Mouse (Mus musculus) neural tube, embryonic 12.5 days (tissue): Measurements from ENCODE around the gene Ctps. TPM values are rescaled to one million over a fixed set of nuclear protein-coding genes. Genes with fewer than 3 reads are reported as not detected.
"Not testable (repeated sequence)": the region's sequence is repeated elsewhere in the genome, so short reads cannot be mapped to it uniquely, and the experiment has no call there.

Experiments used
- ATAC-seq: fragments of 200-750 bp; cut with Nextera tagmentation; 2 replicates; pipeline ENCODE4 v1.8.0; 2017; ENCODE audit warnings: low read depth, mild to moderate bottlenecking, moderate TSS enrichment, moderate library complexity; ENCODE audit not compliant: low FRiP score
- H3K27ac ChIP-seq: fragments of 300-500 bp; sonication (generic); 2 replicates; pipeline ENCODE4 v1.5.1; 2016
- H3K27me3 ChIP-seq: fragments of 300-500 bp; sonication (generic); replicated peaks from 2 replicates; pipeline ENCODE4 v1.6.1; 2016; ENCODE audit warnings: mild to moderate bottlenecking
- H3K36me3 ChIP-seq: fragments of 300-500 bp; sonication (generic); 2 replicates; pipeline ENCODE4 v1.6.1; 2016; ENCODE audit warnings: mild to moderate bottlenecking
- H3K4me1 ChIP-seq: fragments of 300-500 bp; sonication (generic); 2 replicates; pipeline ENCODE4 v1.6.1; 2016
- H3K4me2 ChIP-seq: fragments of 300-500 bp; sonication (generic); replicated peaks from 2 replicates; pipeline ENCODE4 v1.6.1; 2016; ENCODE audit warnings: mild to moderate bottlenecking
- H3K4me3 ChIP-seq: fragments of 300-500 bp; sonication (generic); 2 replicates; pipeline ENCODE4 v1.5.1; 2016
- H3K9ac ChIP-seq: fragments of 300-500 bp; sonication (generic); 2 replicates; pipeline ENCODE4 v1.6.1; 2016; ENCODE audit warnings: mild to moderate bottlenecking
- H3K9me3 ChIP-seq: fragments of 300-500 bp; sonication (generic); 2 replicates; pipeline ENCODE4 v1.6.1; 2016; ENCODE audit warnings: mild to moderate bottlenecking
- WGBS: fragments of 180-500 bp; shearing (Covaris S2); methylation state at CpG from one replicate; pipeline ENCODE4 v1.1.7; 2016; 5-methylcytosine and 5-hydroxymethylcytosine counted together
- polyA plus RNA-seq: library from polyadenylated mRNA; unstranded; fragments of >200 nt; fragmentation: Nextera tagmentation; extraction: Ambion mirVana; gene quantifications from 2 replicates; pipeline ENCODE4 v1.2.1, GENCODE M21; 2016

Gene Ctps
- polyA plus RNA-seq, 1 experiment from 2014 or later: 92.4 TPM

DNA sequence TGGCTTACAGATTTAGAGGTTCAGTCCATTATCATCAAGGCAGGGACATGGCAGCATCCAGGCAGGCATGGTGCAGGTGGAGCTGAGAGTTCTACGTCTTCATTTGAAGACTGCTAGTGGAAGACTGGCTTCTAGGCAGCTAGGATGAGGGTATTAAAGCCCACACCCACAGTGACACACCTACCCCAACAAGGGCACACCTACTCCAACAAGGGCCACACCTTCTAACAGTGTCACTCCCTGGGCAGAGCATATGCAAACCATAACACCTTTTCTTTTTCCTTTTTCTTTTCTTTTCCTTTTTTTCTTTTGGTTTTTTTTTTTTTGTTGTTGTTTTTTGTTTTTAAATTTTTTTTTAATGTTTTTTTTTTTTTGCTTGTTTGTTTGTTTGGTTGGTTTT is 26.1 kb upstream of the Ctps start:
- not testable (repeated sequence) for ATAC-seq, H3K4me1 ChIP-seq, H3K36me3 ChIP-seq, H3K4me2 ChIP-seq, H3K9ac ChIP-seq, H3K27me3 ChIP-seq, H3K9me3 ChIP-seq, H3K27ac ChIP-seq, H3K4me3 ChIP-seq
- WGBS: 94% methylated on average over 1 of the region's 1 CpGs

DNA sequence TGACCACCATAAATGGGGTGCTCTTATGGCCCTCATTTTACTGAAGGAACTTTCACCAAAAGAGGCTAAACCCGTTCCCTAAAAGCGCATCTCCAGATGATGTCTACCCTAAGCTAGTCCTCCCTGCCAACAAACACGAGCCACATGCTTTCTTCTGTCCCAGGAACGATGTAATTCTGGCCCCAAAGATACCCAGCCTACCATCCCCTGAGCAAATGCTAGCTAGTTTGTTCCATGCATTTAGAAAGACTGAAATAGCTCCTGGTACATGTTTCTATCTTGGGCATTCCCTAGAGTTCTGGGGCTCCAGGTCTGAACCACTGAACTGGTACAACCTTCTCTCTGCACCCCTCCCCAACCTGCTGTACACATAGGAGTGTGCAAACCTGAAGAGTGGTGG is 20.9 kb upstream of the Ctps start:
- 94% methylated on average over 4 of the region's 4 CpGs for WGBS
- no peak overlapping the region for H3K4me2 ChIP-seq
- ATAC-seq: no peak
- H3K4me3 ChIP-seq: no peak overlapping the region
- no peak overlapping the region for H3K27ac ChIP-seq
- peaks cover 12% of the 10 kb centered on the region; the same call in 1 of the 2 replicates for H3K27me3 ChIP-seq
- H3K4me1 ChIP-seq: no peaks in the 10 kb centered on the region
- H3K9me3 ChIP-seq: no peaks in the 10 kb centered on the region
- H3K9ac ChIP-seq: no peak overlapping the region
- H3K36me3 ChIP-seq: no peaks in the 10 kb centered on the region

DNA sequence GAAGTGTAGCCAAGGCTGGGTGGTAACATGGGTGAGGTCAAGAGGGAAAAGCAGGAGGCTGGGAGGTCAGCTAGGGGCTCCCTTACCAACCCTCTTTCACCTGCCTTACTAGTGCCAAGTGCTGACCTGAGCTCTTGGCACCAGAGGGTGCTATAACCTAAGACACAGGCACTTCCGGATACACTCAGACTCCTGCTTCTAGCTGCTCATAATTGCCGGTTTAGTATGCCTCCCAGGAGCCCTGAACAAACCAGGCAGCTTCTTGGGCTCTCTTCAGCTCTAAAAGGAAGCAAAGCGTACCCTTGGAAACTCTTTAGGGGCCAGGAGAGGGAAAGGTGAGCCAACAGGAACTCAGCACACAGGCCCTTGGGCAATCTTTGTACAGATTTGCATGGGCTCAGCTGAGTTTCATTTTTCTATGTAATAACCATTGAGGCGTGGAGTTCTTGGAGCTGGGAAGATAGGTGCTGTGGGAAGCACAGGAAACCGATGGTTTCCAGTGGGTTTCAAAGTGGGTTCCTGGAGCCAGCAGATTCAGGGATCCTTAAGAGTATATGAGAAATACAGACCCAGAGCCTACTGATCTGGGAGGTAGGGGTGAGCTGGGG is 19.8 kb upstream of the Ctps start:
- no peak overlapping the region for H3K4me2 ChIP-seq
- H3K27ac ChIP-seq: no peak overlapping the region
- no peak overlapping the region for H3K9ac ChIP-seq
- ATAC-seq: peak; percentile 92
- no peaks in the 10 kb centered on the region for H3K9me3 ChIP-seq
- H3K4me1 ChIP-seq: no peaks in the 10 kb centered on the region
- H3K36me3 ChIP-seq: no peaks in the 10 kb centered on the region
- no peak overlapping the region for H3K4me3 ChIP-seq
- 37% methylated on average over 5 of the region's 5 CpGs for WGBS
- H3K27me3 ChIP-seq: peaks cover 12% of the 10 kb centered on the region; the same call in 1 of the 2 replicates

- Histone ChIP-seq H3K27ac (no peak overlapping the region), H3K4me2 (no peak overlapping the region), H3K9me3 (no peaks in the 10 kb centered on the region), H3K36me3 (no peaks in the 10 kb centered on the region), H3K4me3 (no peak overlapping the region), H3K4me1 (no peaks in the 10 kb centered on the region), H3K27me3 (peaks cover 12% of the 10 kb centered on the region; the same call in 1 of the 2 replicates), H3K9ac (no peak overlapping the region)
- ATAC-seq: no peak
- WGBS: 13% methylated on average over 3 of the region's 3 CpGs
Observed at GRCm38 (mm10) chr4:120589070-120589469, 19.0 kb upstream of the Ctps start.

DNA sequence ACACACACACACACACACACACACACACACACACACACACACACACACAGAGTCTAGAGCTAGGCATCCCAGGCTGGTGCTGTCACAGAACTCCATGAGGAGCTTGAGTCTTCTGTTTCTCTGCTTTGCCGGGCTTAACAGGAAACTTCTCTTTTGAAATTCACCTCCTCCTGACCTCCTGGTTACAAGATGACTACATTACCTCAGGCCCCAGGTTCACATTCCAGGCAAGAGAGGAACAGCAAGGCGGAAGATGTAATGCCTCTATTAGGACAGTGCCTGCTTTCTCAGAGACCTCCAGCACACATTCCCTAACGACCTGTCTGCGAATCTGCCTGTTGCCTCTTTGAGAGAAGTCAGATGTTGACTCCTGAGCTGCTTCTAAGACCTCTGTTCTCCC is 18.4 kb upstream of the Ctps start, which contains the start of gene Gm8439:
Gm8439 (plus strand) TSS at position 301 of the 400 bp plus-strand sequence.
- Histone ChIP-seq H3K36me3 (no peaks in the 10 kb centered on the region), H3K27me3 (peaks cover 12% of the 10 kb centered on the region; the same call in 1 of the 2 replicates), H3K9ac (no peak within 1 kb of the TSS), H3K27ac (no peak within 1 kb of the TSS), H3K4me2 (no peak within 1 kb of the TSS), H3K4me1 (no peaks in the 10 kb centered on the region), H3K4me3 (no peak within 1 kb of the TSS), H3K9me3 (no peaks in the 10 kb centered on the region)
- no peak for ATAC-seq
- WGBS: 33% methylated on average over 4 of the region's 4 CpGs

DNA sequence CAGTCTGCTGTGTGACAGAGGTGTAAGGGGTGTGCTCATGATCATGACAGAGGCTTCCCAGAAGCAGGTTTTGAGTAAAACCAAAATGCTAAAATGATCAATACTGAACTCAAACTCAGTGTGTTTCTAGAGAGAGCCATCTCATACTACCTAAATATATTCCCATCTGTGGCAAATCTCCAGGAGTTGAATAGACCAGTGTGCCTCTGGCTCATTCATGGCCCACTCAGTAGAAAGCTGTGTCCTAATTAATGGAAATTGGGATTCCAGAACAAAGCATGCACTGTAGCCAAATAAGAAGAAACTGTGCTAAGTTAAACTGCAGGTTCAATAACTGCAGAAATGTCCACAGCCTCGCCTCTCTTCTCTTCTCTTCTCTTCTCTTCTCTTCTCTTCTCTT is 16.9 kb upstream of the Ctps start:
- peaks cover 12% of the 10 kb centered on the region; the same call in 1 of the 2 replicates for H3K27me3 ChIP-seq
- no peak overlapping the region for H3K9ac ChIP-seq
- H3K9me3 ChIP-seq: no peaks in the 10 kb centered on the region
- no peak overlapping the region for H3K27ac ChIP-seq
- no peaks in the 10 kb centered on the region for H3K36me3 ChIP-seq
- no peak for ATAC-seq
- no peaks in the 10 kb centered on the region for H3K4me1 ChIP-seq
- 79% methylated on average over 1 of the region's 1 CpGs for WGBS
- H3K4me3 ChIP-seq: no peak overlapping the region
- H3K4me2 ChIP-seq: no peak overlapping the region

DNA sequence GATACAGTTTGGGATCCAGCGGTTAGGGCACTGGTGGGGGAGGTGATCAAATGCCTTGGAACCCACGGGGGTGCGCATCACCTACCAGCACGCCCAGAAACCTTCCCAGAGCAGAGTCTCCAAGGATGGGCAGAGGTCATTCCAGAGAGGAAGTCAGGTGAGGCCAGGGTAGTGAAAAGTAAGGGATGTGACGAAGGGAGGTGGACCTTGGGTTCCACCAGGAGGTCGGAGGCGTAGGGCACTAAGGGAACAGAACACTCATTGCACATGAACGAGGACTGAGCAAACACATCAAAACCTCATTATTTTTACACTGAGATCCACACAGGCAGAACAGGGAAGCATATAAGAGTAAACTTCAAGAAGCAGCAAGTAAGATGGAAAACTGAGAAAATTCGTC is 11.6 kb upstream of the Ctps start:
- H3K27ac ChIP-seq: no peak overlapping the region
- no peaks in the 10 kb centered on the region for H3K36me3 ChIP-seq
- no peak overlapping the region for H3K4me3 ChIP-seq
- 85% methylated on average over 9 of the region's 9 CpGs for WGBS
- H3K4me1 ChIP-seq: no peaks in the 10 kb centered on the region
- no peak overlapping the region for H3K4me2 ChIP-seq
- H3K27me3 ChIP-seq: no peaks in the 10 kb centered on the region
- H3K9ac ChIP-seq: no peak overlapping the region
- no peaks in the 10 kb centered on the region for H3K9me3 ChIP-seq
- ATAC-seq: no peak

GRCm38 (mm10) chr4:120580894-120581293 is 10.8 kb upstream of the Ctps start:
- no peak overlapping the region for H3K9ac ChIP-seq
- no peak overlapping the region for H3K4me2 ChIP-seq
- H3K27ac ChIP-seq: no peak overlapping the region
- H3K36me3 ChIP-seq: no peaks in the 10 kb centered on the region
- no peaks in the 10 kb centered on the region for H3K9me3 ChIP-seq
- H3K4me3 ChIP-seq: no peak overlapping the region
- no peak for ATAC-seq
- WGBS: 77% methylated on average over 5 of the region's 5 CpGs
- no peaks in the 10 kb centered on the region for H3K27me3 ChIP-seq
- no peaks in the 10 kb centered on the region for H3K4me1 ChIP-seq

- ATAC-seq: no peak
- Histone ChIP-seq H3K9ac (no peak overlapping the region), H3K9me3 (no peaks in the 10 kb centered on the region), H3K27ac (no peak overlapping the region), H3K27me3 (no peaks in the 10 kb centered on the region), H3K4me3 (no peak overlapping the region), H3K4me2 (no peak overlapping the region), H3K36me3 (no peaks in the 10 kb centered on the region), H3K4me1 (peaks cover 23% of the 10 kb centered on the region)
- WGBS: 79% methylated on average over 3 of the region's 3 CpGs
Observed at GRCm38 (mm10) chr4:120571691-120572090, 1.6 kb upstream of the Ctps start.

DNA sequence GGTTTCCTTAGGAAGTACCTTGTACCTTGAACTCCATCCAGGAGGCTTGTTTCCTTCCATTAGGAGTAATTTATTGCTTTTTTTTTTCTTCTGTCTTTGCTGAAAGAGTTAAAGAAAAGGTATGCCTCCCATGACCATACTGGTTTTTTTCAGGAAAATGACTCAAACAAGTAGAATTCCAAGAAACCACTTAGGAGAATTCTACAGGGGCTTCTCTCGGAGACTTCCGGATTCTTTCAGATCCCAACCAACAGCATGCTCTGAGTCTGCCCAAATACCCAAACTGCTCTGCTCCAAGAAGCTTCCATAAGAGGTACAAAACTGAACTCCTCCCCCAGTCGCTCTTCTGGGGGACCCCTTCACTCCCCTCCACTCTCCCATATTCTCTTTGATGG is 991 bp upstream of the Ctps start:
- Histone ChIP-seq H3K9ac (no peak overlapping the region), H3K4me3 (no peak overlapping the region), H3K9me3 (no peaks in the 10 kb centered on the region), H3K36me3 (no peaks in the 10 kb centered on the region; the same call in 1 of the 2 replicates), H3K4me1 (peaks cover 23% of the 10 kb centered on the region), H3K27me3 (no peaks in the 10 kb centered on the region), H3K27ac (no peak overlapping the region), H3K4me2 (peak overlapping the region; percentile 80)
- 68% methylated on average over 3 of the region's 3 CpGs for WGBS
- ATAC-seq: no peak

- no peaks in the 10 kb centered on the region for H3K27me3 ChIP-seq
- under 1% methylated on average over 27 of the region's 27 CpGs for WGBS
- ATAC-seq: peak; percentile 77
Observed at GRCm38 (mm10) chr4:120570438-120571069, 478 bp upstream of the Ctps start.

GRCm38 (mm10) chr4:120569025-120569424 is 1.1 kb downstream of the Ctps start:
- no peak for ATAC-seq
- 9% methylated on average over 4 of the region's 4 CpGs for WGBS
- H3K4me3 ChIP-seq: peak overlapping the region; percentile 73
- H3K36me3 ChIP-seq: peaks cover 12% of the 10 kb centered on the region
- H3K9me3 ChIP-seq: no peaks in the 10 kb centered on the region
- H3K4me1 ChIP-seq: peaks cover 23% of the 10 kb centered on the region
- H3K27me3 ChIP-seq: no peaks in the 10 kb centered on the region
- H3K4me2 ChIP-seq: peak overlapping the region; percentile 80
- H3K27ac ChIP-seq: no peak overlapping the region
- H3K9ac ChIP-seq: peak overlapping the region; percentile 91

More at GRCm38 (mm10) chr4:120570438-120571069, 478 bp upstream of the Ctps start:
- H3K4me3 ChIP-seq: peak overlapping the region; percentile 73
- peak overlapping the region; percentile 76 for H3K27ac ChIP-seq
- peak overlapping the region; percentile 80 for H3K4me2 ChIP-seq
- H3K9ac ChIP-seq: peak overlapping the region; percentile 91
- no peaks in the 10 kb centered on the region for H3K9me3 ChIP-seq
- H3K36me3 ChIP-seq: no peaks in the 10 kb centered on the region; the same call in 1 of the 2 replicates
- H3K4me1 ChIP-seq: peaks cover 23% of the 10 kb centered on the region

- no peaks in the 10 kb centered on the region for H3K27me3 ChIP-seq
- no peak overlapping the region for H3K27ac ChIP-seq
- 57% methylated on average over 5 of the region's 5 CpGs for WGBS
- H3K4me1 ChIP-seq: peaks cover 23% of the 10 kb centered on the region
- H3K36me3 ChIP-seq: peaks cover 22% of the 10 kb centered on the region
- 0 out of 2 replicates have a peak overlapping the region, but pooled peaks have one; percentile 91 for H3K9ac ChIP-seq
- H3K4me2 ChIP-seq: peak overlapping the region; percentile 80
- no peaks in the 10 kb centered on the region for H3K9me3 ChIP-seq
- no peak overlapping the region for H3K4me3 ChIP-seq
- no peak for ATAC-seq
Observed at GRCm38 (mm10) chr4:120568005-120568404, 2.1 kb downstream of the Ctps start.
